Mouse (Mus musculus): ENCODE data around the gene Lrr1.

DNA sequence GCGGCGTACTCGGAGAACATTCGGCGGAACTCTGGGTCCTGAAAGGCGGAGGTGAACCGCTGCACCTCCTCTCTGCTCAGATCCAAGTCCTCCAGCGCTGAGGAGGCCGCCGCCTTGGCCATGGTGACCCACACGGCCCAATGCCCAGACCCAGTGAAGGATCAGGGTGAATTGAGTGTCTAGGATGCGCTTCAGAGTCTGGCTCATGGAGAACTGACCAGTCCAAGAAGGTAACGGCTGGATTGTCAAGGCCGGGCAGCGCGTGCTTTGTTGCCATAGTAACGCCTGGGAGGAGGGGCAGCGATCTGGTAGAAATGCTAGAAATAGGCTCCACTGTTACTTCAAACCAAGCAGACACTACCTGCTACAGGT lies 29.5 kb downstream of the Lrr1 start, which contains the start of gene Dnaaf2:
- TF ChIP-seq CTCF (IDR thresholded peaks at IDR 0.05; ENCODE audit: low read depth) (no peak), EP300 (optimal IDR thresholded peaks at IDR 0.05) (no peak)
